Mouse (Mus musculus) left cerebral cortex, adult 6 months (tissue): ENCODE data around the gene Entpd2. TPM values are rescaled to one million over a fixed set of nuclear protein-coding genes. Genes with fewer than 3 reads are reported as not detected.

Experiments
- long read RNA-seq, 2 experiments: library from polyadenylated mRNA; unstranded; transcript quantifications; one replicate each; pipeline ENCODE4 v2.0.0; 2019 to 2020
- polyA plus RNA-seq: library from polyadenylated mRNA; unstranded; fragments of <200 nt; fragmentation: Nextera tagmentation; gene quantifications from 2 replicates; pipeline ENCODE4 v1.2.3, GENCODE M21; 2021

Entpd2 gene
- 21.4 and 31.9 TPM in 2 replicates for polyA plus RNA-seq
- long read RNA-seq, experiment 1, transcript Entpd2-201 (9 exons, 1,935 nt) = major isoform, 73 of 82 reads
- long read RNA-seq, experiment 1, partial matches to known transcripts = 2 of 82 reads
- long read RNA-seq, experiment 1, other reads (novel, unspliced or antisense) = 6 of 82 reads
- long read RNA-seq, experiment 2, transcript Entpd2-201 (9 exons, 1,935 nt) = major isoform, 23 of 29 reads
- long read RNA-seq, experiment 2, partial matches to known transcripts = 3 of 29 reads
- long read RNA-seq, experiment 2, other reads (novel, unspliced or antisense) = 3 of 29 reads

GRCm38 (mm10) chr2:25395721-25396596 is at the start of gene Entpd2:
Gene Entpd2, plus strand, starts transcription at chr2:25395874.

GRCm38 (mm10) chr2:25356208-25357079 is 39.2 kb upstream of the Entpd2 start, which contains the start of gene Dpp7:
Gene Dpp7, minus strand, starts transcription at chr2:25356359.

GRCm38 (mm10) chr2:25365091-25365761 is 30.4 kb upstream of the Entpd2 start, which contains the start of gene Uap1l1:
Gene Uap1l1, minus strand, starts transcription at chr2:25365682.

GRCm38 (mm10) chr2:25371764-25372643 is 23.7 kb upstream of the Entpd2 start, which contains the start of gene Sapcd2:
Gene Sapcd2, plus strand, starts transcription at chr2:25372321.

GRCm38 (mm10) chr2:25399051-25399450 is 3.4 kb downstream of the Entpd2 start, which contains the start of gene Npdc1:
Gene Npdc1, plus strand, starts transcription at chr2:25399351.

GRCm38 (mm10) chr2:25422587-25423410 is 27.1 kb downstream of the Entpd2 start, which contains the start of gene Fut7:
Gene Fut7, plus strand, starts transcription at chr2:25423267.

GRCm38 (mm10) chr2:25428442-25429236 is 33.0 kb downstream of the Entpd2 start, which contains the start of gene Abca2:
Gene Abca2, plus strand, starts transcription at chr2:25428703.

Other genes starting within 250 kb of the Entpd2 start
- gene Nrarp, start 215.1 kb upstream of the Entpd2 start, polyA plus RNA-seq = 1.1 and 20.3 TPM in 2 replicates
- gene Tor4a, start 199.0 kb upstream of the Entpd2 start, polyA plus RNA-seq = 1.7 and 2.3 TPM in 2 replicates
- 35.3 and 40.2 TPM in 2 replicates for gene Nelfb, start 184.4 kb upstream of the Entpd2 start, polyA plus RNA-seq
- gene Stpg3, start 181.2 kb upstream of the Entpd2 start, polyA plus RNA-seq = not detected in 2 replicates
- gene Fam166a, start 177.1 kb upstream of the Entpd2 start, polyA plus RNA-seq = 11.9 and 28.8 TPM in 2 replicates
- 509 and 600 TPM in 2 replicates for gene Tubb4b, start 171.2 kb upstream of the Entpd2 start, polyA plus RNA-seq
- gene Slc34a3, start 161.5 kb upstream of the Entpd2 start, polyA plus RNA-seq = 0.60 and 0.72 TPM in 2 replicates
- gene Rnf224, start 159.1 kb upstream of the Entpd2 start, polyA plus RNA-seq = not detected in 2 replicates
- 55.7 and 180 TPM in 2 replicates for gene Rnf208, start 153.6 kb upstream of the Entpd2 start, polyA plus RNA-seq
- gene Cysrt1, start 153.4 kb upstream of the Entpd2 start, polyA plus RNA-seq = 0.25 TPM in 1 of 2 replicates, not detected in the other
- gene AL732309.1, start 149.0 kb upstream of the Entpd2 start, polyA plus RNA-seq = 1.1 and 1.6 TPM in 2 replicates
- gene Tmem203, start 140.4 kb upstream of the Entpd2 start, polyA plus RNA-seq = 34.3 and 36.9 TPM in 2 replicates
- gene Tprn, start 133.3 kb upstream of the Entpd2 start, polyA plus RNA-seq = 9.4 and 13.1 TPM in 2 replicates
- 77.5 and 87.9 TPM in 2 replicates for gene Ssna1, start 123.4 kb upstream of the Entpd2 start, polyA plus RNA-seq
- gene Anapc2, start 123.4 kb upstream of the Entpd2 start, polyA plus RNA-seq = 33.8 and 42.6 TPM in 2 replicates
- gene Tmem210, start 107.7 kb upstream of the Entpd2 start, polyA plus RNA-seq = 0.56 TPM in 1 of 2 replicates, not detected in the other
- gene Lrrc26, start 106.0 kb upstream of the Entpd2 start, polyA plus RNA-seq = 0.21 TPM in 1 of 2 replicates, not detected in the other
- 87.7 and 146 TPM in 2 replicates for gene Grin1, start 76.7 kb upstream of the Entpd2 start, polyA plus RNA-seq
- gene Man1b1, start 63.5 kb upstream of the Entpd2 start, polyA plus RNA-seq = 17.0 and 18.5 TPM in 2 replicates
- gene Dpp7, start 39.5 kb upstream of the Entpd2 start, polyA plus RNA-seq = 17.8 and 22.5 TPM in 2 replicates
- gene Uap1l1, start 30.2 kb upstream of the Entpd2 start, polyA plus RNA-seq = 20.6 and 34.9 TPM in 2 replicates
- gene Sapcd2, start 23.6 kb upstream of the Entpd2 start, polyA plus RNA-seq = 1.2 and 1.7 TPM in 2 replicates
- 232 and 408 TPM in 2 replicates for gene Npdc1, start 3.5 kb downstream of the Entpd2 start, polyA plus RNA-seq
- gene Fut7, start 27.4 kb downstream of the Entpd2 start, polyA plus RNA-seq = not detected in 2 replicates
- 21.7 and 39.7 TPM in 2 replicates for gene Abca2, start 32.8 kb downstream of the Entpd2 start, polyA plus RNA-seq
- 0.68 and 1.1 TPM in 2 replicates for gene Clic3, start 61.0 kb downstream of the Entpd2 start, polyA plus RNA-seq
- gene Paxx, start 65.2 kb downstream of the Entpd2 start, polyA plus RNA-seq = 121 and 132 TPM in 2 replicates
- gene Ptgds, start 74.2 kb downstream of the Entpd2 start, polyA plus RNA-seq = 6,798 and 9,400 TPM in 2 replicates
- gene Lcn12, start 98.0 kb downstream of the Entpd2 start, polyA plus RNA-seq = not detected in 2 replicates
- gene Fbxw5, start 104.9 kb downstream of the Entpd2 start, polyA plus RNA-seq = 103 and 115 TPM in 2 replicates
- gene C8g, start 105.8 kb downstream of the Entpd2 start, polyA plus RNA-seq = 1.4 and 1.7 TPM in 2 replicates
- 9.1 and 11.9 TPM in 2 replicates for gene Traf2, start 151.1 kb downstream of the Entpd2 start, polyA plus RNA-seq
- 778 and 803 TPM in 2 replicates for gene Edf1, start 162.0 kb downstream of the Entpd2 start, polyA plus RNA-seq
- gene Mamdc4, start 179.0 kb downstream of the Entpd2 start, polyA plus RNA-seq = 0.89 and 3.5 TPM in 2 replicates
- gene Phpt1, start 179.3 kb downstream of the Entpd2 start, polyA plus RNA-seq = 152 and 173 TPM in 2 replicates
- gene Ajm1, start 185.9 kb downstream of the Entpd2 start, polyA plus RNA-seq = 10.3 and 21.2 TPM in 2 replicates
- 70.0 and 86.7 TPM in 2 replicates for gene Rabl6, start 212.6 kb downstream of the Entpd2 start, polyA plus RNA-seq
- gene Ccdc183, start 221.8 kb downstream of the Entpd2 start, polyA plus RNA-seq = 0.82 and 0.94 TPM in 2 replicates
- gene Tmem141, start 226.1 kb downstream of the Entpd2 start, polyA plus RNA-seq = 64.7 and 70.7 TPM in 2 replicates
- 0.28 and 0.49 TPM in 2 replicates for gene Fcna, start 232.2 kb downstream of the Entpd2 start, polyA plus RNA-seq